Mouse (Mus musculus) testis, adult 2 months (tissue): Measurements from ENCODE around the gene Klre1. TPM values are rescaled to one million over a fixed set of nuclear protein-coding genes. Genes with fewer than 3 reads are reported as not detected.
A peak's percentile ranks its signal among the peaks of the same experiment; 100 is the strongest.

Experiments
- H3K27ac ChIP-seq: fragments of 200-500 bp; 2 replicates; pipeline ENCODE4 v1.5.1; 2012; ENCODE audit warnings: low read depth, low read length; ENCODE audit not compliant: control insufficient read depth, insufficient read depth
- H3K27me3 ChIP-seq: fragments of 200-500 bp; 2 replicates; pipeline ENCODE4 v1.6.1; 2012; ENCODE audit warnings: mild to moderate bottlenecking, low read length, moderate library complexity; ENCODE audit not compliant: control insufficient read depth, insufficient read depth
- H3K36me3 ChIP-seq: fragments of 200-500 bp; 2 replicates; pipeline ENCODE4 v1.6.1; 2012; ENCODE audit warnings: mild to moderate bottlenecking, low read length; ENCODE audit not compliant: control insufficient read depth, insufficient read depth
- H3K4me1 ChIP-seq: fragments of 200-500 bp; 2 replicates; pipeline ENCODE4 v1.6.1; 2012; ENCODE audit warnings: low read length; ENCODE audit not compliant: control insufficient read depth, insufficient read depth
- H3K4me3 ChIP-seq: fragments of 200-500 bp; 2 replicates; pipeline ENCODE4 v1.5.1; 2012; ENCODE audit warnings: low read depth, mild to moderate bottlenecking, low read length, moderate library complexity, mixed read lengths; ENCODE audit not compliant: control insufficient read depth
- CTCF ChIP-seq: fragments of 200-500 bp; IDR thresholded peaks from 2 replicates; pipeline ENCODE4 v1.5.1; 2012; ENCODE audit warnings: low read depth, mild to moderate bottlenecking, inconsistent platforms, low read length, moderate library complexity; ENCODE audit not compliant: control insufficient read depth, insufficient read depth, insufficient replicate concordance
- POLR2A ChIP-seq: fragments of 200-500 bp; IDR thresholded peaks from 2 replicates; pipeline ENCODE4 v1.6.1; 2012; ENCODE audit warnings: low read depth, mild to moderate bottlenecking, inconsistent platforms, low read length, moderate library complexity; ENCODE audit not compliant: control insufficient read depth
- polyA plus RNA-seq: library from polyadenylated mRNA; depleted of rRNA; stranded (reverse); fragments of >200 nt; gene quantifications from 2 replicates; pipeline ENCODE4 v1.2.3, GENCODE M21; 2012

The Klre1 gene
- polyA plus RNA-seq, 1 experiment = 0.14 TPM

- TF ChIP-seq POLR2A (no peak), CTCF (no peak)
- Histone ChIP-seq H3K27me3 (no peaks in the 10 kb centered on the region), H3K4me1 (no peaks in the 10 kb centered on the region)
Measured at GRCm38 (mm10) chr6:129557298-129558023, 20.2 kb upstream of the Klre1 start.

GRCm38 (mm10) chr6:129558946-129559640, 18.6 kb upstream of the Klre1 start:
- Histone ChIP-seq H3K36me3 (no peaks in the 10 kb centered on the region), H3K4me3 (no peak overlapping the region), H3K27ac (no peak overlapping the region; the same call in 1 of the 2 replicates), H3K27me3 (no peaks in the 10 kb centered on the region), H3K4me1 (no peaks in the 10 kb centered on the region)
- TF ChIP-seq POLR2A (no peak), CTCF (peak; percentile 84; the same call in 1 of the 2 replicates)

More at GRCm38 (mm10) chr6:129557298-129558023, 20.2 kb upstream of the Klre1 start:
- H3K4me3 ChIP-seq = no peak overlapping the region
- H3K36me3 ChIP-seq = no peaks in the 10 kb centered on the region
- no peak overlapping the region for H3K27ac ChIP-seq

- Histone ChIP-seq H3K4me3 (no peak overlapping the region), H3K27me3 (no peaks in the 10 kb centered on the region), H3K27ac (no peak overlapping the region), H3K36me3 (no peaks in the 10 kb centered on the region), H3K4me1 (no peaks in the 10 kb centered on the region)
- no peak for TF ChIP-seq POLR2A
Measured at GRCm38 (mm10) chr6:129559641-129560027, 18.1 kb upstream of the Klre1 start.

GRCm38 (mm10) chr6:129565257-129565656, 12.4 kb upstream of the Klre1 start:
- H3K27ac ChIP-seq = no peak overlapping the region
- no peaks in the 10 kb centered on the region for H3K36me3 ChIP-seq
- no peak overlapping the region for H3K4me3 ChIP-seq
- no peaks in the 10 kb centered on the region for H3K4me1 ChIP-seq
- no peak for TF ChIP-seq CTCF
- TF ChIP-seq POLR2A = no peak
- H3K27me3 ChIP-seq = no peaks in the 10 kb centered on the region

GRCm38 (mm10) chr6:129575315-129575714, 2.4 kb upstream of the Klre1 start:
- H3K27ac ChIP-seq = no peak overlapping the region
- no peaks in the 10 kb centered on the region for H3K4me1 ChIP-seq
- H3K4me3 ChIP-seq = no peak overlapping the region
- TF ChIP-seq CTCF (no peak), POLR2A (no peak)
- no peaks in the 10 kb centered on the region for H3K27me3 ChIP-seq
- no peaks in the 10 kb centered on the region for H3K36me3 ChIP-seq

GRCm38 (mm10) chr6:129581274-129581673, 3.6 kb downstream of the Klre1 start:
- TF ChIP-seq CTCF (no peak), POLR2A (no peak)
- no peak overlapping the region for H3K4me3 ChIP-seq
- H3K36me3 ChIP-seq = no peaks in the 10 kb centered on the region
- no peaks in the 10 kb centered on the region for H3K27me3 ChIP-seq
- no peak overlapping the region for H3K27ac ChIP-seq
- no peaks in the 10 kb centered on the region for H3K4me1 ChIP-seq

- no peak overlapping the region for H3K4me3 ChIP-seq
- H3K36me3 ChIP-seq = no peaks in the 10 kb centered on the region
- H3K27ac ChIP-seq = no peak overlapping the region
- no peaks in the 10 kb centered on the region for H3K27me3 ChIP-seq
- no peaks in the 10 kb centered on the region for H3K4me1 ChIP-seq
- TF ChIP-seq CTCF = no peak
- no peak for TF ChIP-seq POLR2A
Measured at GRCm38 (mm10) chr6:129581896-129582295, 4.2 kb downstream of the Klre1 start.
